Mouse (Mus musculus) WW6 (cell line): ENCODE measurements at regions not wholly inside any gene's neighbourhood (a gene's known extent, or its start where the extent isn't known, plus 50 kb on each side); places are given as distances from the start of the nearest gene placed in this dataset.

Source experiments
- DNase-seq: peaks from one replicate; pipeline ENCODE4 v3.0.0-alpha.2; 2013; ENCODE audit warnings: low read depth, low spot score

GRCm38 (mm10) chr7:137879296-137879695 lies 441.9 kb downstream of the Glrx3 start:
- no peak for DNase-seq

GRCm38 (mm10) chr7:137882876-137883275 lies 445.5 kb downstream of the Glrx3 start:
- DNase-seq = no peak

- DNase-seq = no peak
Observed at GRCm38 (mm10) chr7:137883701-137884100, 446.3 kb downstream of the Glrx3 start.

GRCm38 (mm10) chr7:137885146-137885545 lies 447.7 kb downstream of the Glrx3 start:
- DNase-seq = no peak

GRCm38 (mm10) chr7:137888731-137889130 lies 451.3 kb downstream of the Glrx3 start:
- DNase-seq = no peak

- no peak for DNase-seq
Observed at GRCm38 (mm10) chr7:137906424-137907060, 469.1 kb downstream of the Glrx3 start.

GRCm38 (mm10) chr7:137909456-137909855 lies 472.0 kb downstream of the Glrx3 start:
- DNase-seq = no peak

GRCm38 (mm10) chr7:137913551-137914105 lies 476.2 kb downstream of the Glrx3 start:
- no peak for DNase-seq

- DNase-seq = no peak
Observed at GRCm38 (mm10) chr7:137914506-137914905, 477.1 kb downstream of the Glrx3 start.

GRCm38 (mm10) chr7:137916351-137916750 lies 478.9 kb downstream of the Glrx3 start:
- no peak for DNase-seq

- DNase-seq = no peak
Observed at GRCm38 (mm10) chr7:137924464-137925167, 472.9 kb downstream of the Tcerg1l start.

- DNase-seq = no peak
Observed at GRCm38 (mm10) chr7:137925656-137926055, 471.9 kb downstream of the Tcerg1l start.

- no peak for DNase-seq
Observed at GRCm38 (mm10) chr7:137927371-137927770, 470.2 kb downstream of the Tcerg1l start.

- no peak for DNase-seq
Observed at GRCm38 (mm10) chr7:137930200-137930599, 467.3 kb downstream of the Tcerg1l start.

GRCm38 (mm10) chr7:137935896-137936295 lies 461.6 kb downstream of the Tcerg1l start:
- no peak for DNase-seq

GRCm38 (mm10) chr7:137939116-137939515 lies 458.4 kb downstream of the Tcerg1l start:
- DNase-seq = no peak

GRCm38 (mm10) chr7:137940084-137940483 lies 457.4 kb downstream of the Tcerg1l start:
- no peak for DNase-seq

- no peak for DNase-seq
Observed at GRCm38 (mm10) chr7:137944991-137945390, 452.5 kb downstream of the Tcerg1l start.

- DNase-seq = no peak
Observed at GRCm38 (mm10) chr7:137947424-137947823, 450.1 kb downstream of the Tcerg1l start.

GRCm38 (mm10) chr7:137957354-137957753 lies 440.2 kb downstream of the Tcerg1l start:
- DNase-seq = no peak

GRCm38 (mm10) chr7:137957848-137958247 lies 439.7 kb downstream of the Tcerg1l start:
- DNase-seq = no peak

- no peak for DNase-seq
Observed at GRCm38 (mm10) chr7:137963470-137964095, 433.9 kb downstream of the Tcerg1l start.
